Mouse (Mus musculus) R1 (cell line): ENCODE results near the gene Fyco1.

ENCODE experiments used
- DNase-seq: peaks from one replicate; pipeline ENCODE4 v3.0.0-alpha.2; 2018; ENCODE audit warnings: low read depth, low spot score

Fyco1 gene

GRCm38 (mm10) chr9:123740799-123741198, 110.9 kb downstream of the Fyco1 start:
- DNase-seq, result no peak
